Mouse (Mus musculus) left cerebral cortex, postnatal 10 days (tissue): ENCODE measurements at regions not wholly inside any gene's neighbourhood (a gene's known extent, or its start where the extent isn't known, plus 50 kb on each side); places are given as distances from the start of the nearest gene placed in this dataset.
A peak's percentile ranks its signal among the peaks of the same experiment; 100 is the strongest.

Experiments used
- DNase-seq, 2 experiments: peaks; one replicate each; pipeline ENCODE4 v3.0.0; 2021 to 2022; ENCODE audit warnings: low spot score in 2 of 2, mixed read lengths in 1 of 2; ENCODE audit errors: extremely low spot score in 1 of 2
- intact Hi-C: fragments of 180-260 bp; cut with DNase I; formaldehyde crosslinking; loops from one replicate; pipeline ENCODE4 v1.15.1; 2025

GRCm38 (mm10) chr4:142464066-142464465 is 224.9 kb upstream of the Kazn start:
- intact Hi-C loops: no loop called here
- DNase-seq: no peak

DNA sequence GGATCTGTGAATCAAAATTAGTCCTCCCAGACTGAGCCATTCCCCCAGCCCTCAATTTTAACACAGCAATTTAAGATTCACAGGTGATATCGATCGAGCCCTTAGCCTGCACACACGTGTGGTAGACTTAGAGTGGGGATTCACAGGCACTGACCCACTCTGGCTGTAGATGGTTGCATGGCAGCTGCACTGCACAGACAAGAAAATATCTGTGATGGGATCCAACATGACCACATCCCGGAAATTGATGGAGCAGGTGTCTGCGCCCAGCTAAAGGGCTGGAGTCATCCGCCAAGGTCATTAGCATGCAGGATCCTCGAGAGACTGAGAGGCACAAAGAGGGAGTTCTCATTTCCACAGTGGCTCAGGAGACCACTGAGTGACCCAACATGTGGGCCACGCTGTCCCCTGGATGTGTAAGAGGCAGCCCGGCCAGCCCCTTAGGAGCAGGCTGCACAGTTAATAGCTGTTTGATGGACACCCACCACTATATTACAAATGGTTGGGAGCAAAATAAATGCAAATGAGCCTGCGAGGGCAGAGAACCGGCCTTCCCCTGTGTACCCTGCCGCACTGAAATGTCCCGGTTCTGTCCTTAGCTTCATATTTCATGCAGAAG is 221.4 kb upstream of the Kazn start:
- intact Hi-C loops: no loop called here

DNA sequence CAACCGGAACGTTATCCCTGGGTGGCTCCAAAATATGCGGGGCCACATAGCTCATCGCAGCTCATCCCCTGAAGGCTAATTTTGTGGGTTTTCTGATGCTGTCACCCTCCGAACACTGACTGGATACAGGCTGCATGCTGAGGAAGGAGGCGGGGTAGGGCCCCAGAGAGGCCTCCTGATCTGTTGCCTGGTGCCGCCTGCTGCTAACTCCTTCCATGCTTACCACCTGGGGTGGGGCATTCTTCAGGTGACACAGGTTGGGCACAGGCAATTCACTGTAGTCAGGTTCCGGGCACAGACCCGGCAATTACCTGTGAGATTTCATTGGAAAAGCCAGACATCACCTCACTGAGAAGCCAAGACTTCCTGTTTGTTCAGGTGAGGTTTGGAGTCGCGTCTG is 213.4 kb upstream of the Kazn start:
- intact Hi-C loops: no loop called here
- no peak for DNase-seq

More for the DNA sequence above, 221.4 kb upstream of the Kazn start:
- no peak for DNase-seq

DNA sequence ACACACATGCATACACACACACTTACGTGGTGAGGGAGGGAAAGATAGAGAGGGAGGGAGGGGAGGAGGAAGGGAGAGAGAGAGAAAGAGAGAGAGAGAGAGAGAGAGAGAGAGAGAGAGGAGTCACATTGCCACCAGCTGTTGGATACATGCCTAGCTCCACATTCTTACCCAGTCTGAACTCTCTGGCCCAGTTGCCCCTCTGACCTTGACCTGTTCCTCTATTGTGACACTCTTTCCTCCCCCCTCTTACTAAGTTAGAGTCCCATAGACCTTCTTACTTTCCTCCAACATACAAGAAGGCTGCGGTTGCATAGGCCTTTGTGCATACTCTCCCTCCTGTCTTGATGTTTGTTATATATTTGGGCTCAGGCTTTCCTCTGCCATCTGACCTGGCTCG is 211.7 kb upstream of the Kazn start:
- no peak for DNase-seq
- intact Hi-C loops: no loop called here

- peak in 1 of 2 experiments; percentile 40 for DNase-seq
Observed at GRCm38 (mm10) chr4:142449713-142450112, 210.5 kb upstream of the Kazn start.

GRCm38 (mm10) chr4:142449198-142449702 is 210.0 kb upstream of the Kazn start:
- DNase-seq: no peak
- intact Hi-C loops: no loop called here

More at GRCm38 (mm10) chr4:142449713-142450112, 210.5 kb upstream of the Kazn start:
- intact Hi-C loops: no loop called here

GRCm38 (mm10) chr4:142447529-142447928 is 208.3 kb upstream of the Kazn start:
- DNase-seq: peak in 1 of 2 experiments; percentile 22
- intact Hi-C loops: no loop called here

GRCm38 (mm10) chr4:142441045-142441444 is 201.8 kb upstream of the Kazn start:
- intact Hi-C loops: no loop called here
- no peak for DNase-seq

- intact Hi-C loops: no loop called here
- DNase-seq: no peak
Observed at GRCm38 (mm10) chr4:142439450-142440183, 200.4 kb upstream of the Kazn start.

DNA sequence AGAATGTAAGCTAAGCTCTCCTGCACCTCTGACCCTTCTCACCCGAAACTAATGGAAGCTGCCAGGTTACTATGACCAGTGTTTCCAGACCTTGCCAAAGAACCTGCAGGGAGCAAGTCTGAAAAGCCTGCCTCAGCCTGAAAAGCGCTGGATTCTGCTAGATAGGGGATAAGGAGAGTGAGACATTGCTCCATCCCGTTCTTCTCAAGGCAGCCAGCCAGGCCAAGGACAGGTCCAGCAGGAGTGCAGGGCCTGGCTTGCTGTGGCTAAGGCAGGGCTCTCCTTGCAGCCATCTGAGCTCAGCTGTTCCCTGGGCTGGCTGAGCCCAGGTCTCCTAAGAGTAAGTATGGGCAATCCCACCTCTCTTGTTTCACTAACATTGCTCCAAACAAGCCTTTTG is 185.4 kb upstream of the Kazn start:
- DNase-seq: no peak
- intact Hi-C loops: no loop called here

GRCm38 (mm10) chr4:142420427-142420826 is 181.2 kb upstream of the Kazn start:
- intact Hi-C loops: no loop called here
- no peak for DNase-seq

- no peak for DNase-seq
- intact Hi-C loops: loop anchor here (10.0 kb wide), 1 partner anchor 60 kb away; no protein-coding TSS in a partner anchor
Observed at GRCm38 (mm10) chr4:142414874-142415273, 175.7 kb upstream of the Kazn start.

DNA sequence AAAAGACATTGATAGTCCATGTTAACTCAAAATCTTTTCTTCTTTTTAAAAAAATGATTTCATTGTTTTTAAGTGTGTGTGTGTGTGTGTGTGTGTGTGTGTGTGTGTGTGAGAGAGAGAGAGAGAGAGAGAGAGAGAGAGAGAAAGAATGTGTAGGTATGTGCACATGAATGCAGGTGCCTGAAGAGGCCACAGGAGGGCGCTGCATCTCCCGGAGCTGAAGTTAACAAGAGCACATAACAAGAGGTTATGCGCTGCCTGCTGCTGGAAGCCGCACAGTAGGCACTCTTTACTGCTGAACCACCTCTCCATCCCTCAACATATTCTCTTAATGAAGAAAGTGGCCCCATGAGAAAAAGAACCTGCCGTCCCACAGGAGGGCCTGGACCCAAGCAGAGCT is 172.6 kb upstream of the Kazn start:
- intact Hi-C loops: loop anchor here (10.0 kb wide), 1 partner anchor 63 kb away; no protein-coding TSS in a partner anchor
- DNase-seq: no peak

DNA sequence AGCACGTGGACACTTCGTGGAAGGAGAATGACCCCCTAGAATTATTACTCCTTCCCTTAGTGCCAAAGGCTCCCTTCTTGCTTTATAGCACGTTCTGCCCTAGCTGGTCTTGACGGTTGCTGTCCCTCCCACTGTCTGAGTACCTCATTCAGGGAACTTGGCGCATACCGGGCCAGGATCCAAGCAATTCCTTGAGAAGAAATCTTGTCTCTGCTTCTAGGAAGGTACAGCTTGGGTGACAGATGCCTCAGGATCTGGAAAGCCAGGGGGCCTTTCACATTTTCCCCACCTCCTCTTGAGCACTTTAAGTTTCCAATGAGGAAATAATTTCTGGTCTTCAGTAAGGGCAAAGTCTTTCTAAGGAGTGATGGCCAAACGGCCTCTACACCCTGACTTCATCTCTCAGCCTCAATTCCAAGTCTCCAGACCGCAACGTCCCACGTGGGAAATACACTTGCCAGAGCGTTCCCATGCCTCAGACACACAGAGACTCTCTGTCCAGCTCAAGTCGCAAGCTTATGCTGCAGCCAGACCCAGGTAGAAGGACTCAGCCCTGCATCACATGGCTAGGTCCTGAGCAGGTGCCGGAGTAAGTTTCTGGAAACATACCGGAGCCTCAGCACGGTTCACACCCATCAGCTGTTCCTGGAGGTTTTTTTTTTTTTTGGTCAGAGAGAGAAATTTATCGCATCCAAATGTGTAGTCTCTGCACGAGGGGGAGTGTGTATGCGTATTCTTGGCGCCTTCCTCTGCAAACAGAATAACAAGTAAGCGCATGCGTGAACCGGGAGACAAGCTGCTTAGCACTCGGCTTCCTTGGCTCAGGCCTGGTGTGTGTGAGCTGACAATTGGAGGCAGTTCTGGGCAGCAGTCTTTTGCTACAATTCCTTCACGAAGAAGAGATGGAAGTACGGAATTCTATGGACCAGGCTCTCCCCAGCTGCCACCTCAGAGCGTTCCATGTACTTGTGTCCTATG is 171.7 kb upstream of the Kazn start:
- intact Hi-C loops: loop anchor here (10.0 kb wide), 1 partner anchor 64 kb away; no protein-coding TSS in a partner anchor
- peak; percentile 75 to 77 for DNase-seq

DNA sequence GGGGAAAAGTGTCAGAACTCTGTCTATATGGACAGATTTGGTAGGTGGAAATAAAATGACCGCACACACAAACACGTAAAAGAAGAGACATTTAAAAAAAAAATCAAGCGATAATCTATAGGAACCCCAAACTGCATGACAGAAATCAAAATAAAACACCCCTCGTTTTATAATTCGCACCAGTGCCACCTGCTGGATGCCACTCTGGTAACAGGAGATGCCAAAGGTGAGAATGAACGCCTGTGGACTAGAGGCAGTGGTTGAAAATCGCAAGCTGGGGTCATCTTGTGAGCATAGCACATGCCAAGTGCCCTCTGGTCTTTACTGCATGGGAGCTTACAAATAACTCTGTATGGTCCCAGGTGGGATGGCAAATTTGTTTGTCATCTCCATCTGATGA is 158.7 kb upstream of the Kazn start:
- intact Hi-C loops: no loop called here
- no peak for DNase-seq

DNA sequence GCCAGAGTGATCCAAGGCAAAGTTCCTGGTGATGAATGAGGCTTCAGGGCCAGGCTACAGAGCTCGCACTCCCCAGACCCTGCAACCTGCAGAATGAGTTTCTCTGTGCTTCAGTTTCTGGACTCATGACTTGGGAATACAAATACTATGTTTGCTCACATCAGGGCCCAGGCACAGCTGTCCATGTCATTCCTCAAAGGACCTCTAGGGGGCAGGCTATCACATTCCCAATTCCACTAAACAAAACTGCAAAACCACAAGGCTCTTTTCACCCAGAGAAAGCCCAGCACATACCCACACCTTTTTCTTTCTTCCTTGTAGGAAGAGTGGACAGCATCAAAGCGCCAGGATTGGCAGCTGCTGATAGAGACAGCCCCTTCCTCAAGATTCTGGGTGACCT is 153.7 kb upstream of the Kazn start:
- peak; percentile 29 to 45 for DNase-seq
- intact Hi-C loops: no loop called here

DNA sequence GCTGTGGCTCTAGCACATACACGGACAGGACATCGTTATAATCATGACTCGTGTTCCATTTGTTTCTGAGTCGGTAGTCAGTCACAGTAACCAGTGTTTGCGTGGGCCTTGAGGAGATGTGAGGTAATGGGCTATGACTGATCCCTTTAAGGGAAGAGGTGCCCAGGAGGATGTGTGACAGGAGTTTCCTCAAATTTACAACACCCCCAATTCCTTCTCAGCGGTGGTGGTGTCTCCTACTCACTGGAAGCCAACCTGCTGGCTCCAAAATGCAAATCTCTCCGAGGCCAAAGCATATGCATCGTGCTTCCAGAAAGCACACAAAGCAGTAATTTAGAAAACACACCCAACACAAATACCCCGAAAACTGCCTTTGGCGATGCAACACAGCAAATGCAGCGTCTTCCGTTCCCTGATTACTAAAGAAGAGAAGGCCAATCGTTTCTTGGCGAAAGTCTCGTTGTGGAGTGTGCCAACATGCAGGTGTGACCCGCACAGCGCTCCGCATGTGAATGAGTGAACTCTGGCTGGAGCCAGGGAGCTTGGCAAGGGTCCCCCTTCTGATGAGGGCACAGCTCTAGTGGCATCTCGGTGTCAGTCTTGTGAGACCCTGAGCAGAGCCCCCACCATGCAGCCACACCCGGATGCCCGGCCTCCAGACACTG is 151.5 kb upstream of the Kazn start:
- intact Hi-C loops: no loop called here
- DNase-seq: no peak

DNA sequence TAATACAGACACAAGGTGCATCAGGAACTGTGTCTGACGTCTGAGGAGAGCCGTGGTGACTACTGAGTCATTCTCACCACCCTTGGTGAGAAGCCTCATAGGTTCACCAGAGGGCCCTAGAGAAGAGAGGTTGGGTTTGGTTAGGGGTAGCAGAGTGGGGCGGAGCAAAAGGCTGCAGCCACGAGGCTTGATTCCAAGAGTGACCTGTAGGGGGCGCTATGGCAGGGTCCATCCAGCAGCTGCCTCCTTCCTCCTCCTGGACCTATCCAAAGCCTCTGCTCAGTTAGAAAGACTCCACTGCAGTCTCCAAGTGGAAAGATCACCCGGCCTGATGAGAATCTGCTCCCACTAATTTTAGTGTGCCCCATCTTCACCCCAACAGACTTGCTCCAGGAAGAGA is 149.3 kb upstream of the Kazn start:
- intact Hi-C loops: no loop called here

GRCm38 (mm10) chr4:142381168-142381567 is 142.0 kb upstream of the Kazn start:
- intact Hi-C loops: no loop called here
- DNase-seq: no peak

More for the DNA sequence above, 149.3 kb upstream of the Kazn start:
- no peak for DNase-seq
